Mouse (Mus musculus): ENCODE results near the gene Cilp.

GRCm38 (mm10) chr9:65230250-65230649 is 34.7 kb upstream of the Cilp start:
- TF ChIP-seq POLR2A (IDR thresholded peaks at IDR 0.05; ENCODE audit: insufficient read length, low read depth) (no peak), USF1 (IDR thresholded peaks at IDR 0.05; ENCODE audit: low read depth) (no peak), TCF12 (IDR thresholded peaks at IDR 0.05; ENCODE audit: insufficient read depth, poor library complexity, severe bottlenecking) (no peak), CEBPB (IDR thresholded peaks at IDR 0.05; ENCODE audit: insufficient read depth, poor library complexity, severe bottlenecking) (no peak), MYOG (IDR thresholded peaks at IDR 0.05; ENCODE audit: control insufficient read depth in 1 of 3, insufficient read depth in 1 of 3, insufficient read length in 2 of 3, low read depth in 2 of 3) (no peak), SRF (IDR thresholded peaks at IDR 0.05; ENCODE audit: control insufficient read depth, insufficient read length, low read depth) (no peak), MAX (IDR thresholded peaks at IDR 0.05; ENCODE audit: low read depth) (no peak), REST (IDR thresholded peaks at IDR 0.05; ENCODE audit: insufficient read depth, insufficient read length) (no peak)

Measured in myocyte (in vitro differentiated cells).